Mouse (Mus musculus) heart, postnatal 36 days (tissue): ENCODE results near the gene Cyp2d26. TPM values are rescaled to one million over a fixed set of nuclear protein-coding genes. Genes with fewer than 3 reads are reported as not detected.

ENCODE experiments used
- DNase-seq, 2 experiments: peaks; one replicate each; pipeline ENCODE4 v3.0.0; 2021 to 2022
- intact Hi-C: fragments of 180-260 bp; cut with DNase I; formaldehyde crosslinking; loops from one replicate; pipeline ENCODE4 v1.15.1; 2025
- microRNA-seq, 2 experiments: library from miRNA; unstranded; fragments of <30 nt; microRNA quantifications; one replicate each; pipeline ENCODE4 v1.2.0; 2021; ENCODE audit warnings: borderline number of aligned reads in 2 of 2
- total RNA-seq, 2 experiments: library from RNA; stranded (reverse); gene quantifications; 2 replicates each; pipeline ENCODE4 v1.2.3; 2021

The Cyp2d26 gene
- total RNA-seq, 2 experiments from 2014 or later, result not detected

DNA sequence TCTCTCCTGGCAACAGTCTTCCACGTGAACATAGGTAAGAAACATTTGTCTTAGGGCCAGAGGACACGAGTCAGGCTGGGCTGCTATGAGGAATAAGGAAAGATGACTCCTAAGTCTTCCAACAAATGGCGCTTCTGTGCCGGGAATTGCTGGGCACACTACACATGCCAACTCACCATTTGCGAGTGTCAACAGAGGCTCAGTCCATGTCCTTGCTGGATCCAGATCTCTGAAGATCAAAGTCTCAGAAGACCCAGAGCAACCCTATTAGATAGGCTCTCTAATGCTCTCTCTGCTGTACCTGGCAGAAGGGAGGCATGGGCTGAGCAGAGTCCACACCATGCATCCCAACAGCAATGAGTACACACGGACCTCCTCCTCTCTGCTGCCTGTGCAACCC is 29.2 kb downstream of the Cyp2d26 start:
- intact Hi-C loops, result no loop called here

DNA sequence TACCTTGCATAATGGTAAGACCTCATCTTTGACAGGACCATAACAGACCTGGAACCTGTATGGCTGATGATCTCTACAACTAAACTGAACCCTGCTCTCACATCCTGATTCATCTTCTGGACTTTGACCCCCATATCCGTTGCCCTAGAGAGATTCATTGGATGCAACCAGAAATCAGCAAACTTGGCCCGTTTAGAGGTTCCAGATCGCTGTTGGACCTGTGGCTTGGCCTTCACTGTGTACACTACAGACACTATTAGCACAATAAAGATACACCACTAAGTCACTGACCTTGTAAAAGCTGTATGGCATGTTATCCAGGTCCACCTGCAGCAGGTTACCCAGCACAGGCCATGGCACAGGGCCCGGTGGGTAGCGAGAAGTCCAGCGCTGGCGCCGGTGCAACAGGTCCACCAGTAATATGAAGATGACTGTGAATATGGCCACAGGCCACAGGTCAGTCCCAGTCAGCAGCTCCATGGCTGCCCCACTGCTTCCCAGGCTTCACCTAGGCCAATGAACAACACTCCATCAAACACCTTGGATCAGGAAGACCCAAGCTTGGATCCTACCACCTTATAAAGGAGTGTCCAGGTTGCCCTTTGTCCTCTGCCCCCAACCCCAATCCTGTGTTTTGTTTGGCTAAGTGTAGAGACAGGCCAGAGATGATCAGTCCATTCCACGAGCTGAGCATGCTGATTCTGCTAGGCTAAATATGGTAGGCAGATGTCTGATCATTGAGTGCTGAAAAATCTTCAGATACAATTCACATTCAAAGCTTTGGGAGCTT is 30.3 kb downstream of the Cyp2d26 start, which contains the start of gene Cyp2d40:
Gene Cyp2d40, minus strand, starts transcription at position 553 of the 790 bp plus-strand sequence.
- no peak for DNase-seq
- intact Hi-C loops, result no loop called here

More for the DNA sequence above, 29.2 kb downstream of the Cyp2d26 start:
- no peak for DNase-seq

DNA sequence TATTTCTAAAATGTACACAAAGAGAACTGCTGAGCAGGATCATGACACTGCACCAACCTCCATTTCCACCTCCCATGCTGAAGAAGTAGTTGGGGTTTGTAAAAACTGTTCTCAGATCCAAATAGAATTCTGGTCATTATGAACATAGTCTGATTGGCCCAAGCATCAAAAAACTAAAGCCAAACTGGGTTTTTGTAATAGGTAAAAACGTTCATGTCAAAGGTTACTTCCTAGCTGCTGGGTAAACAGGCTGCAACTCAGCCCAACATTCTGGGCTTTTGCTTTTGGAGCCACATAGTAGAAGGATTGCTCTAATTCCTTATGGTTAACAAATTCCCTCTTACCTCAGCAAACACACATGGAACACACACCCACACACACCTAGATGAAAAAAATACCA is 46.0 kb downstream of the Cyp2d26 start:
- intact Hi-C loops, result no loop called here
- no peak for DNase-seq

GRCm38 (mm10) chr15:82747516-82747915 is 46.6 kb downstream of the Cyp2d26 start:
- intact Hi-C loops, result no loop called here
- DNase-seq, result no peak

Small RNA genes within 50 kb of the gene (microRNA-seq; reads per million reads assigned to microRNA genes)
- gene Gm27618, result 0 reads per million in 2 experiments

Other genes with a start within 250 kb of the Cyp2d26 start
- gene Cyp2d12, start 239.2 kb downstream of the Cyp2d26 start, total RNA-seq, result not detected
- not detected for gene Cyp2d34, start 173.3 kb downstream of the Cyp2d26 start, total RNA-seq
- not detected for gene Cyp2d40, start 30.1 kb downstream of the Cyp2d26 start, total RNA-seq
- 10 to 100 TPM; 56.1 to 56.7 TPM for gene Tcf20, start 193.6 kb upstream of the Cyp2d26 start, total RNA-seq
- 1 to 10 TPM; 2.3 to 4.4 TPM for gene Nfam1, start 239.0 kb upstream of the Cyp2d26 start, total RNA-seq